Mouse (Mus musculus) kidney, embryonic 15.5 days (tissue): ENCODE measurements at regions not wholly inside any gene's neighbourhood (a gene's known extent, or its start where the extent isn't known, plus 50 kb on each side); places are given as distances from the start of the nearest gene placed in this dataset.

ENCODE experiments used
- ATAC-seq: fragments of 200-750 bp; cut with Nextera tagmentation; replicated peaks from 2 replicates; pipeline ENCODE4 v1.8.0; 2017; ENCODE audit warnings: moderate TSS enrichment; ENCODE audit not compliant: low FRiP score
- H3K27ac ChIP-seq: fragments of 300-500 bp; sonication (generic); 2 replicates; pipeline ENCODE4 v1.5.1; 2015; ENCODE audit warnings: mild to moderate bottlenecking, inconsistent platforms
- H3K27me3 ChIP-seq: fragments of 300-500 bp; sonication (generic); 2 replicates; pipeline ENCODE4 v1.6.1; 2015; ENCODE audit warnings: inconsistent platforms
- H3K36me3 ChIP-seq: fragments of 300-500 bp; sonication (generic); 2 replicates; pipeline ENCODE4 v1.6.1; 2015; ENCODE audit warnings: inconsistent platforms
- H3K4me1 ChIP-seq: fragments of 300-500 bp; sonication (generic); 2 replicates; pipeline ENCODE4 v1.6.1; 2015; ENCODE audit warnings: inconsistent platforms
- H3K4me2 ChIP-seq: fragments of 300-500 bp; sonication (generic); 2 replicates; pipeline ENCODE4 v1.6.1; 2015; ENCODE audit warnings: moderate library complexity, mild to moderate bottlenecking, inconsistent platforms
- H3K4me3 ChIP-seq: fragments of 300-500 bp; sonication (generic); replicated peaks from 2 replicates; pipeline ENCODE4 v1.5.1; 2015; ENCODE audit warnings: mild to moderate bottlenecking, inconsistent platforms
- H3K9ac ChIP-seq: fragments of 300-500 bp; sonication (generic); 2 replicates; pipeline ENCODE4 v1.6.1; 2015; ENCODE audit warnings: mild to moderate bottlenecking, inconsistent platforms
- H3K9me3 ChIP-seq: fragments of 300-500 bp; sonication (generic); replicated peaks from 2 replicates; pipeline ENCODE4 v1.6.1; 2016; ENCODE audit warnings: inconsistent platforms
- WGBS: fragments of 180-500 bp; shearing (Covaris S2); methylation state at CpG from one replicate; pipeline ENCODE4 v1.1.7; 2015; ENCODE audit warnings: mixed read lengths; 5-methylcytosine and 5-hydroxymethylcytosine counted together

- H3K9me3 ChIP-seq = no peaks in the 10 kb centered on the region
- ATAC-seq = no peak
- no peaks in the 10 kb centered on the region for H3K27me3 ChIP-seq
- H3K4me3 ChIP-seq = no peak overlapping the region
- no peak overlapping the region for H3K4me2 ChIP-seq
- H3K36me3 ChIP-seq = no peaks in the 10 kb centered on the region
- no peak overlapping the region for H3K27ac ChIP-seq
- H3K9ac ChIP-seq = no peak overlapping the region
- WGBS = 89% methylated on average over 2 of the region's 2 CpGs
- no peaks in the 10 kb centered on the region for H3K4me1 ChIP-seq
Observed at GRCm38 (mm10) chr13:101013604-101014003, 180.4 kb upstream of the Slc30a5 start.

GRCm38 (mm10) chr13:100990646-100991045 is 157.4 kb upstream of the Slc30a5 start:
- no peak for ATAC-seq
- no peaks in the 10 kb centered on the region for H3K27me3 ChIP-seq
- H3K9ac ChIP-seq = no peak overlapping the region
- no peaks in the 10 kb centered on the region for H3K36me3 ChIP-seq
- H3K4me2 ChIP-seq = no peak overlapping the region
- peaks cover 4% of the 10 kb centered on the region; the same call in 1 of the 2 replicates for H3K4me1 ChIP-seq
- H3K27ac ChIP-seq = no peak overlapping the region
- 91% methylated on average over 2 of the region's 2 CpGs for WGBS
- H3K9me3 ChIP-seq = no peaks in the 10 kb centered on the region
- no peak overlapping the region for H3K4me3 ChIP-seq

- no peaks in the 10 kb centered on the region for H3K36me3 ChIP-seq
- peaks cover 4% of the 10 kb centered on the region; the same call in 1 of the 2 replicates for H3K4me1 ChIP-seq
- no peak overlapping the region for H3K4me2 ChIP-seq
- no peak overlapping the region for H3K9ac ChIP-seq
- H3K9me3 ChIP-seq = no peaks in the 10 kb centered on the region
- H3K4me3 ChIP-seq = no peak overlapping the region
- WGBS = 52% methylated on average over 13 of the region's 13 CpGs
- H3K27me3 ChIP-seq = no peaks in the 10 kb centered on the region
- H3K27ac ChIP-seq = peak overlapping the region; percentile 63
- ATAC-seq = peak; percentile 36; the same call in 1 of the 2 replicates
Observed at GRCm38 (mm10) chr13:100988671-100989531, 155.7 kb upstream of the Slc30a5 start.

- H3K9ac ChIP-seq = no peak overlapping the region
- H3K4me3 ChIP-seq = no peak overlapping the region
- no peak overlapping the region for H3K27ac ChIP-seq
- no peak overlapping the region for H3K4me2 ChIP-seq
- no peaks in the 10 kb centered on the region for H3K9me3 ChIP-seq
- no peaks in the 10 kb centered on the region for H3K27me3 ChIP-seq
- H3K4me1 ChIP-seq = peaks cover 4% of the 10 kb centered on the region; the same call in 1 of the 2 replicates
- 88% methylated on average over 5 of the region's 5 CpGs for WGBS
- H3K36me3 ChIP-seq = no peaks in the 10 kb centered on the region
- no peak for ATAC-seq
Observed at GRCm38 (mm10) chr13:100988116-100988515, 154.9 kb upstream of the Slc30a5 start.

- H3K9ac ChIP-seq = no peak overlapping the region
- no peak overlapping the region for H3K4me3 ChIP-seq
- ATAC-seq = no peak
- H3K4me2 ChIP-seq = no peak overlapping the region
- H3K27ac ChIP-seq = no peak overlapping the region
- 0 out of 2 replicates have a peak, but pooled peaks cover 4% of the 10 kb centered on the region for H3K4me1 ChIP-seq
- no peaks in the 10 kb centered on the region for H3K27me3 ChIP-seq
- H3K36me3 ChIP-seq = no peaks in the 10 kb centered on the region
- WGBS = 60% methylated on average over 3 of the region's 3 CpGs
- no peaks in the 10 kb centered on the region for H3K9me3 ChIP-seq
Observed at GRCm38 (mm10) chr13:100975741-100976140, 142.5 kb upstream of the Slc30a5 start.

- Histone ChIP-seq H3K4me3 (no peak overlapping the region), H3K4me2 (no peak overlapping the region), H3K27ac (no peak overlapping the region), H3K9ac (no peak overlapping the region), H3K4me1 (0 out of 2 replicates have a peak, but pooled peaks cover 4% of the 10 kb centered on the region), H3K9me3 (no peaks in the 10 kb centered on the region), H3K36me3 (no peaks in the 10 kb centered on the region), H3K27me3 (no peaks in the 10 kb centered on the region)
- ATAC-seq = no peak
- 64% methylated on average over 2 of the region's 2 CpGs for WGBS
Observed at GRCm38 (mm10) chr13:100971080-100972017, 138.1 kb upstream of the Slc30a5 start.

- no peak overlapping the region for H3K9ac ChIP-seq
- no peaks in the 10 kb centered on the region for H3K9me3 ChIP-seq
- H3K4me3 ChIP-seq = no peak overlapping the region
- H3K36me3 ChIP-seq = no peaks in the 10 kb centered on the region
- ATAC-seq = no peak
- WGBS = 75% methylated on average over 4 of the region's 4 CpGs
- no peaks in the 10 kb centered on the region for H3K4me1 ChIP-seq
- H3K27me3 ChIP-seq = no peaks in the 10 kb centered on the region
- H3K4me2 ChIP-seq = no peak overlapping the region
- peak overlapping the region; percentile 7; the same call in 1 of the 2 replicates for H3K27ac ChIP-seq
Observed at GRCm38 (mm10) chr13:100962811-100963540, 129.7 kb upstream of the Slc30a5 start.

GRCm38 (mm10) chr13:100954598-100955251 is 121.5 kb upstream of the Slc30a5 start:
- ATAC-seq = no peak
- Histone ChIP-seq H3K4me3 (no peak overlapping the region), H3K27me3 (no peaks in the 10 kb centered on the region), H3K27ac (no peak overlapping the region), H3K4me1 (peaks cover 19% of the 10 kb centered on the region), H3K9me3 (no peaks in the 10 kb centered on the region), H3K9ac (no peak overlapping the region), H3K36me3 (no peaks in the 10 kb centered on the region), H3K4me2 (no peak overlapping the region)
- WGBS = 79% methylated on average over 8 of the region's 8 CpGs

GRCm38 (mm10) chr13:100954106-100954505 is 120.9 kb upstream of the Slc30a5 start:
- H3K4me3 ChIP-seq = no peak overlapping the region
- no peak overlapping the region for H3K9ac ChIP-seq
- H3K27ac ChIP-seq = no peak overlapping the region
- no peak for ATAC-seq
- H3K36me3 ChIP-seq = no peaks in the 10 kb centered on the region
- H3K4me2 ChIP-seq = no peak overlapping the region
- 42% methylated on average over 1 of the region's 1 CpGs for WGBS
- H3K9me3 ChIP-seq = no peaks in the 10 kb centered on the region
- H3K27me3 ChIP-seq = no peaks in the 10 kb centered on the region
- H3K4me1 ChIP-seq = peaks cover 19% of the 10 kb centered on the region

- Histone ChIP-seq H3K4me2 (no peak overlapping the region), H3K4me1 (peaks cover 19% of the 10 kb centered on the region), H3K27ac (peak overlapping the region; percentile 75), H3K9me3 (no peaks in the 10 kb centered on the region), H3K4me3 (no peak overlapping the region), H3K27me3 (no peaks in the 10 kb centered on the region), H3K9ac (no peak overlapping the region), H3K36me3 (no peaks in the 10 kb centered on the region)
- 19% methylated on average over 1 of the region's 1 CpGs for WGBS
- peak; percentile 69 for ATAC-seq
Observed at GRCm38 (mm10) chr13:100951185-100951508, 117.9 kb upstream of the Slc30a5 start.
